Mouse (Mus musculus): ENCODE measurements around the gene Pcp4. TPM values are rescaled to one million over a fixed set of nuclear protein-coding genes. Genes with fewer than 3 reads are reported as not detected.

Gene Pcp4
- polyA plus RNA-seq, 1 experiment = not detected

- H3K4me1 ChIP-seq (ENCODE audit: control insufficient read depth) = no peaks in the 10 kb centered on the region; the same call in 1 of the 2 replicates
- no peaks in the 10 kb centered on the region for H3K36me3 ChIP-seq (ENCODE audit: control insufficient read depth)
- TF ChIP-seq TAL1 (IDR thresholded peaks at IDR 0.05; ENCODE audit: low read length) = no peak
- no peak for TF ChIP-seq GATA1 (IDR thresholded peaks at IDR 0.05; ENCODE audit: low read length)
- no peaks in the 10 kb centered on the region for H3K9me3 ChIP-seq (ENCODE audit: control insufficient read depth, low read length)
- no peak overlapping the region for H3K4me3 ChIP-seq (replicated peaks)
- peaks cover 11% of the 10 kb centered on the region for H3K27me3 ChIP-seq (ENCODE audit: control insufficient read depth)
Observed at GRCm38 (mm10) chr16:96539091-96539490, 71.7 kb downstream of the Pcp4 start.

DNA sequence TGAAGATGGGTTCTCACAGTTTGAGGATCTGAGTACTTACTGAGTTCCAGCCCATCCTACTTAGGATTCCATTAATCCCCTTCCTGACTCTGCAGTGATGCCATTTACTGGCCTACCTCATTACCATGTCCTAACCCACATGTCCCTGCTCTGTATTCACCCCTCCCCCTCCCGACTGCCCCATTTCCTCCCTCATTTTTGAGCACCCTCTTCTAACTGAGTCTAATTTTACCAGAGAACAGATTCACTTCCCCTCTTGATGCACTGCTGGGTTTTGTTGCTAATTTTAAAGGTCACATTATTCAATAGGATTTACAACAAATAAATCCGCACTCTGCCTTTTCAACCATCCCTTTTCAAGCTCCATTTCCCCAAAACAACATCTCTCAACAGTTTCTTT is 73.7 kb downstream of the Pcp4 start:
- H3K27me3 ChIP-seq (ENCODE audit: control insufficient read depth) = no peaks in the 10 kb centered on the region
- no peak overlapping the region for H3K4me3 ChIP-seq (replicated peaks)
- TF ChIP-seq GATA1 (IDR thresholded peaks at IDR 0.05; ENCODE audit: low read length) = no peak
- no peak for TF ChIP-seq TAL1 (IDR thresholded peaks at IDR 0.05; ENCODE audit: low read length)
- H3K36me3 ChIP-seq (ENCODE audit: control insufficient read depth) = no peaks in the 10 kb centered on the region
- no peaks in the 10 kb centered on the region for H3K9me3 ChIP-seq (ENCODE audit: control insufficient read depth, low read length)
- no peaks in the 10 kb centered on the region for H3K4me1 ChIP-seq (ENCODE audit: control insufficient read depth)

DNA sequence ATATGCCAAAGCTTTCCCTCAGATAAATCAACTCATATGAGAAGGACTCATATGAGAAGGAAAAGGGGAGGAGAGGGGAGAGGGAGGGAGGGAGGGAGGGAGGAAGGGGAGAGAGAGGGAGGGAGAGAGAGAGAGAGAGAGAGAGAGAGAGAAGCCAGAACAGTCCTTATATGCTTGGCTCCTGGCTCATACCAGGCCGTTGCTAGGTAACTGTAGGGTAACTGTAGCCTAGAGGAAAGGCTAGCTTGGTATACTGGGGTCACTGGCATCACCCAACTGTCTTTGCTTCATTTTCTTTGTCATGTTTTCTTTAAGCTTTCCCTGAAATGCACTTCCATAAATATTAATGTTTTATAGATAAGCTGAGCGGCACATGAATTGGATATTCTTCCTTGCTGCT is 85.3 kb downstream of the Pcp4 start:
- no peak for TF ChIP-seq GATA1 (IDR thresholded peaks at IDR 0.05; ENCODE audit: low read length)
- no peak for TF ChIP-seq TAL1 (IDR thresholded peaks at IDR 0.05; ENCODE audit: low read length)
- H3K4me3 ChIP-seq (replicated peaks) = no peak overlapping the region
- H3K27me3 ChIP-seq (ENCODE audit: control insufficient read depth) = no peaks in the 10 kb centered on the region
- H3K4me1 ChIP-seq (ENCODE audit: control insufficient read depth) = no peaks in the 10 kb centered on the region
- no peaks in the 10 kb centered on the region for H3K36me3 ChIP-seq (ENCODE audit: control insufficient read depth)
- no peaks in the 10 kb centered on the region for H3K9me3 ChIP-seq (ENCODE audit: control insufficient read depth, low read length)

GRCm38 (mm10) chr16:96555412-96555811 is 88.0 kb downstream of the Pcp4 start:
- no peaks in the 10 kb centered on the region for H3K9me3 ChIP-seq (ENCODE audit: control insufficient read depth, low read length)
- no peak overlapping the region for H3K4me3 ChIP-seq (replicated peaks)
- no peaks in the 10 kb centered on the region for H3K36me3 ChIP-seq (ENCODE audit: control insufficient read depth)
- no peak for TF ChIP-seq GATA1 (IDR thresholded peaks at IDR 0.05; ENCODE audit: low read length)
- TF ChIP-seq TAL1 (IDR thresholded peaks at IDR 0.05; ENCODE audit: low read length) = no peak
- no peaks in the 10 kb centered on the region for H3K27me3 ChIP-seq (ENCODE audit: control insufficient read depth)
- H3K4me1 ChIP-seq (ENCODE audit: control insufficient read depth) = no peaks in the 10 kb centered on the region

DNA sequence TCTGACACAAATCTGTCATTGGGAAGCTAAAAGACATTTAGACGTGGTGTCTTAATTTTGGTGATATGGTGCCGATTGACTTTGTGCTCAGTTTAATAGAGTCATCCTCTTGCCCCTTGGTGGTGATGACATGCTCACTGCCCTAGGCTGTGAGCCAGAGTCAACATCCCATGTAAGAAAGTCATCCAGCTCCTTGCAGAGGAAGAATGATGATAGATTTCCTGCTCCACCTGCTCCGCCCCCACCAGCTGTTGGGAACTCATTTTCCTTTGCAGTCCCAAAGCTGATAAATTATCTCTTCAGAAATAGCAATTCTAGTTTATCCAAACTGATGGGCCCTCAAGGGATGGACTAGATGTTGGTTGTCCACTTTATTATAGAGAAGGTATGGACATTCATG is 89.2 kb downstream of the Pcp4 start:
- TF ChIP-seq TAL1 (IDR thresholded peaks at IDR 0.05; ENCODE audit: low read length) (no peak), GATA1 (IDR thresholded peaks at IDR 0.05; ENCODE audit: low read length) (no peak)
- no peak overlapping the region for H3K4me3 ChIP-seq (replicated peaks)
- no peaks in the 10 kb centered on the region for H3K27me3 ChIP-seq (ENCODE audit: control insufficient read depth)
- no peaks in the 10 kb centered on the region for H3K4me1 ChIP-seq (ENCODE audit: control insufficient read depth)
- no peaks in the 10 kb centered on the region for H3K36me3 ChIP-seq (ENCODE audit: control insufficient read depth)
- no peaks in the 10 kb centered on the region for H3K9me3 ChIP-seq (ENCODE audit: control insufficient read depth, low read length)

GRCm38 (mm10) chr16:96558341-96558740 is 90.9 kb downstream of the Pcp4 start:
- H3K36me3 ChIP-seq (ENCODE audit: control insufficient read depth) = no peaks in the 10 kb centered on the region
- H3K4me1 ChIP-seq (ENCODE audit: control insufficient read depth) = no peaks in the 10 kb centered on the region
- no peaks in the 10 kb centered on the region for H3K9me3 ChIP-seq (ENCODE audit: control insufficient read depth, low read length)
- H3K27me3 ChIP-seq (ENCODE audit: control insufficient read depth) = no peaks in the 10 kb centered on the region
- TF ChIP-seq TAL1 (IDR thresholded peaks at IDR 0.05; ENCODE audit: low read length) = no peak
- TF ChIP-seq GATA1 (IDR thresholded peaks at IDR 0.05; ENCODE audit: low read length) = no peak
- H3K4me3 ChIP-seq (replicated peaks) = no peak overlapping the region

DNA sequence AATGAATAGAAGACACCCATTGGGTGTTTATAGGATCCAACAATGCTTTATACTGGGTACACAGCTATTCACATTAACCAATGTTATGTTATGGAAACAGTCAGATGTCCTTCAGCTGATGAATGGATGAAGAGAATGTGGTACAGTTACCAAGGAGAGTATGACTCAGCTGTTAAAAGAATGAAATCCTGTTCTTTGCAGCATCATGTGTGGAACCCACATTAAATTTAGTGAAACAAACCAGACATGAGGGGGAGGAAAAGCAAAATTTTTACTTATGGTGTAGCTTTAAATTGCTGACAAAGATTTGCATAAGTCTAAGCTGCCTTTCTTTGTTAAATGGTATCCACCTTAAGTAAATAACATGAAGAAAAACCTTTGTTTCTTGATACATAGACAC is 92.4 kb downstream of the Pcp4 start:
- H3K9me3 ChIP-seq (ENCODE audit: control insufficient read depth, low read length) = no peaks in the 10 kb centered on the region
- H3K4me3 ChIP-seq (replicated peaks) = no peak overlapping the region

DNA sequence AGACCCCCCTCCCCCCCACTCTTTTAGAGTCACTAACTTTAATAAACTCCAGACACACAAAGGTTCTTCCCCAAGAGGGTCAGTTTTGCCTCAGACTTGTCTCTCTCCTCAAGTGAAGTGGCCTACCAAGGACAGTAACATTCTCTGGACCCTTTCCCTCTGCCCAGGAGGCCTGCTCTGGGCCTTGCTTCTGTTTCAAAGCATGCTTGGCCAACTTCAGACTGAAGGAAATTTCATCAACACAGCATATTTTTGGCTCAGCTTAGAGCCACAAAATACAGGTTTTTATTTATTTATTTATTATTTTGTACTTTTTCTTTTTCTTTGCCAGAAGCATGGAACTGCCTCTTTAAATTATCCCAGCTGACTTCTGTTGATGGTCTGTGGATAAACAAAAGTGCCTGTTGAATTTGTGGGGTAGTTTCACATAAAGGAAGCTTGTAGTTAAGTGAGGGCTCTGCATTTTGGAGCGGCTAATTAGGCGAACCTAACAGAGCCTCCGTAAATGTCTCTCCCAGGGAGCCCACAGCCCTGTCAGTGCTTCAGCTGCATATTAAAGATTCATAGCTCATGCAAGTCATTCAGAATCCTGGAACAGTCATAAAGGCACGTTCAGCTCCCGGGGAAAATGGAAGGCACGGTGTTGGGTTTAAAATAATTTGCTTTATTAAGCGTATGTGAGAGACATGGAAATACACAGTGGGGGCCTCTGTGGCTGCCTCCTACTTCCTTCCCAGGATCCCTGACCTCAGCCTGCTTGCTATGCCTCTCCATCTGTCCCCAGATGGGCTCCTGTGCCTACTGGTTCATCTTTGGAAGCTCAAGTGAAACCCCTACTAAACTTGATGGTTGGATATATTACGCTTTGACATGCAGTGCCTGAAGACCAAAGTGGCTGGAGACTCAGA is 96.2 kb downstream of the Pcp4 start:
- Histone ChIP-seq H3K36me3 (ENCODE audit: control insufficient read depth) (no peaks in the 10 kb centered on the region), H3K9me3 (ENCODE audit: control insufficient read depth, low read length) (no peaks in the 10 kb centered on the region), H3K27me3 (ENCODE audit: control insufficient read depth) (no peaks in the 10 kb centered on the region), H3K4me3 (replicated peaks) (no peak overlapping the region), H3K4me1 (ENCODE audit: control insufficient read depth) (no peaks in the 10 kb centered on the region)
- no peak for TF ChIP-seq TAL1 (IDR thresholded peaks at IDR 0.05; ENCODE audit: low read length)
- TF ChIP-seq GATA1 (IDR thresholded peaks at IDR 0.05; ENCODE audit: low read length) = no peak

More for the DNA sequence above, 92.4 kb downstream of the Pcp4 start:
- TF ChIP-seq GATA1 (IDR thresholded peaks at IDR 0.05; ENCODE audit: low read length) (no peak), TAL1 (IDR thresholded peaks at IDR 0.05; ENCODE audit: low read length) (no peak)
- H3K4me1 ChIP-seq (ENCODE audit: control insufficient read depth) = no peaks in the 10 kb centered on the region
- no peaks in the 10 kb centered on the region for H3K36me3 ChIP-seq (ENCODE audit: control insufficient read depth)
- no peaks in the 10 kb centered on the region for H3K27me3 ChIP-seq (ENCODE audit: control insufficient read depth)

- TF ChIP-seq TAL1 (IDR thresholded peaks at IDR 0.05; ENCODE audit: low read length) (no peak), GATA1 (IDR thresholded peaks at IDR 0.05; ENCODE audit: low read length) (no peak)
- H3K27me3 ChIP-seq (ENCODE audit: control insufficient read depth) = no peaks in the 10 kb centered on the region
- no peak overlapping the region for H3K4me3 ChIP-seq (replicated peaks)
- no peaks in the 10 kb centered on the region for H3K4me1 ChIP-seq (ENCODE audit: control insufficient read depth)
- H3K36me3 ChIP-seq (ENCODE audit: control insufficient read depth) = no peaks in the 10 kb centered on the region
- no peaks in the 10 kb centered on the region for H3K9me3 ChIP-seq (ENCODE audit: control insufficient read depth, low read length)
Observed at GRCm38 (mm10) chr16:96567428-96567827, 100.0 kb downstream of the Pcp4 start.

Other genes with a start within 250 kb of the Pcp4 start
- not detected in 2 replicates for gene B3galt5, start 231.8 kb upstream of the Pcp4 start, polyA plus RNA-seq (2012)
- not detected in 2 replicates for gene Itgb2l, start 24.0 kb upstream of the Pcp4 start, polyA plus RNA-seq (2012)

All from erythroblast, embryonic 14.5 days (primary cell).